Mouse (Mus musculus): ENCODE results near the gene Slc6a18. TPM values are rescaled to one million over a fixed set of nuclear protein-coding genes. Genes with fewer than 3 reads are reported as not detected.

Slc6a18 gene
- total and polyA plus RNA-seq, 3 experiments: not detected

- Histone ChIP-seq H3K36me3 (ENCODE audit: control insufficient read depth, insufficient read depth, low read length) (no peaks in the 10 kb centered on the region), H3K9ac (ENCODE audit: low read depth, low read length) (no peak overlapping the region), H3K4me3 (no peak overlapping the region), H3K27me3 (ENCODE audit: control insufficient read depth, insufficient read depth, low read length) (no peaks in the 10 kb centered on the region), H3K4me1 (ENCODE audit: control insufficient read depth, insufficient read depth, low read length) (no peaks in the 10 kb centered on the region), H3K79me2 (replicated peaks; ENCODE audit: control insufficient read depth, insufficient read depth, low read length) (no peaks in the 10 kb centered on the region), H3K27ac (no peak overlapping the region)
- DNase-seq: no peak
- TF ChIP-seq POLR2A (IDR thresholded peaks at IDR 0.05; ENCODE audit: insufficient read depth, low read depth, low read length): no peak
- TF ChIP-seq CTCF (IDR thresholded peaks at IDR 0.05): no peak
- no peak for TF ChIP-seq EP300 (IDR thresholded peaks at IDR 0.05; ENCODE audit: insufficient read depth, low read depth, low read length)
- intact Hi-C loops (cut with DNase I): no loop called here
- WGBS: 54% methylated on average over 4 of the region's 4 CpGs
These were observed 25.0 kb upstream of the Slc6a18 start for GRCm38 (mm10) chr13:73702776-73703175.

GRCm38 (mm10) chr13:73701161-73701883, 23.5 kb upstream of the Slc6a18 start:
- DNase-seq: peak in 1 of 2 experiments; percentile 35
- intact Hi-C loops (cut with DNase I): no loop called here
- Histone ChIP-seq H3K27ac (no peak overlapping the region), H3K9ac (ENCODE audit: low read depth, low read length) (no peak overlapping the region), H3K4me1 (ENCODE audit: control insufficient read depth, insufficient read depth, low read length) (no peaks in the 10 kb centered on the region), H3K79me2 (replicated peaks; ENCODE audit: control insufficient read depth, insufficient read depth, low read length) (no peaks in the 10 kb centered on the region), H3K36me3 (ENCODE audit: control insufficient read depth, insufficient read depth, low read length) (no peaks in the 10 kb centered on the region), H3K4me3 (no peak overlapping the region), H3K27me3 (ENCODE audit: control insufficient read depth, insufficient read depth, low read length) (no peaks in the 10 kb centered on the region)
- 61% methylated on average over 9 of the region's 9 CpGs for WGBS
- TF ChIP-seq POLR2A (IDR thresholded peaks at IDR 0.05; ENCODE audit: insufficient read depth, low read depth, low read length) (no peak), CTCF (IDR thresholded peaks at IDR 0.05) (no peak), EP300 (IDR thresholded peaks at IDR 0.05; ENCODE audit: insufficient read depth, low read depth, low read length) (no peak)

- no peak for DNase-seq
- Histone ChIP-seq H3K4me1 (ENCODE audit: control insufficient read depth, insufficient read depth, low read length) (no peaks in the 10 kb centered on the region), H3K36me3 (ENCODE audit: control insufficient read depth, insufficient read depth, low read length) (no peaks in the 10 kb centered on the region), H3K79me2 (replicated peaks; ENCODE audit: control insufficient read depth, insufficient read depth, low read length) (no peaks in the 10 kb centered on the region), H3K9ac (ENCODE audit: low read depth, low read length) (no peak overlapping the region), H3K27me3 (ENCODE audit: control insufficient read depth, insufficient read depth, low read length) (no peaks in the 10 kb centered on the region), H3K27ac (no peak overlapping the region), H3K4me3 (no peak overlapping the region)
- 91% methylated on average over 12 of the region's 12 CpGs for WGBS
- intact Hi-C loops (cut with DNase I): no loop called here
- TF ChIP-seq EP300 (IDR thresholded peaks at IDR 0.05; ENCODE audit: insufficient read depth, low read depth, low read length): no peak
- TF ChIP-seq POLR2A (IDR thresholded peaks at IDR 0.05; ENCODE audit: insufficient read depth, low read depth, low read length): no peak
- no peak for TF ChIP-seq CTCF (IDR thresholded peaks at IDR 0.05)
These were observed 22.7 kb upstream of the Slc6a18 start for GRCm38 (mm10) chr13:73700554-73700953.

- H3K27ac ChIP-seq: no peak overlapping the region
- intact Hi-C loops (cut with DNase I): no loop called here
- H3K36me3 ChIP-seq (ENCODE audit: control insufficient read depth, insufficient read depth, low read length): no peaks in the 10 kb centered on the region
- no peaks in the 10 kb centered on the region for H3K4me1 ChIP-seq (ENCODE audit: control insufficient read depth, insufficient read depth, low read length)
- no peak overlapping the region for H3K4me3 ChIP-seq
- H3K79me2 ChIP-seq (replicated peaks; ENCODE audit: control insufficient read depth, insufficient read depth, low read length): no peaks in the 10 kb centered on the region
- TF ChIP-seq POLR2A (IDR thresholded peaks at IDR 0.05; ENCODE audit: insufficient read depth, low read depth, low read length) (no peak), CTCF (IDR thresholded peaks at IDR 0.05) (no peak), EP300 (IDR thresholded peaks at IDR 0.05; ENCODE audit: insufficient read depth, low read depth, low read length) (no peak)
- no peak for DNase-seq
- no peaks in the 10 kb centered on the region for H3K27me3 ChIP-seq (ENCODE audit: control insufficient read depth, insufficient read depth, low read length)
- WGBS: 92% methylated on average over 6 of the region's 6 CpGs
- no peak overlapping the region for H3K9ac ChIP-seq (ENCODE audit: low read depth, low read length)
These were observed 21.9 kb upstream of the Slc6a18 start for GRCm38 (mm10) chr13:73699714-73700113.

- Histone ChIP-seq H3K4me1 (ENCODE audit: control insufficient read depth, insufficient read depth, low read length) (no peaks in the 10 kb centered on the region), H3K9ac (ENCODE audit: low read depth, low read length) (no peak overlapping the region), H3K79me2 (replicated peaks; ENCODE audit: control insufficient read depth, insufficient read depth, low read length) (no peaks in the 10 kb centered on the region), H3K4me3 (no peak overlapping the region), H3K27me3 (ENCODE audit: control insufficient read depth, insufficient read depth, low read length) (no peaks in the 10 kb centered on the region), H3K27ac (no peak overlapping the region), H3K36me3 (ENCODE audit: control insufficient read depth, insufficient read depth, low read length) (no peaks in the 10 kb centered on the region)
- TF ChIP-seq EP300 (IDR thresholded peaks at IDR 0.05; ENCODE audit: insufficient read depth, low read depth, low read length) (no peak), CTCF (IDR thresholded peaks at IDR 0.05) (no peak), POLR2A (IDR thresholded peaks at IDR 0.05; ENCODE audit: insufficient read depth, low read depth, low read length) (no peak)
- intact Hi-C loops (cut with DNase I): no loop called here
- no peak for DNase-seq
- WGBS: 54% methylated on average over 3 of the region's 3 CpGs
These were observed 18.7 kb upstream of the Slc6a18 start for GRCm38 (mm10) chr13:73696529-73696928.

GRCm38 (mm10) chr13:73694972-73695371, 17.1 kb upstream of the Slc6a18 start:
- Histone ChIP-seq H3K4me1 (ENCODE audit: control insufficient read depth, insufficient read depth, low read length) (no peaks in the 10 kb centered on the region), H3K9ac (ENCODE audit: low read depth, low read length) (no peak overlapping the region), H3K79me2 (replicated peaks; ENCODE audit: control insufficient read depth, insufficient read depth, low read length) (no peaks in the 10 kb centered on the region), H3K36me3 (ENCODE audit: control insufficient read depth, insufficient read depth, low read length) (no peaks in the 10 kb centered on the region), H3K27me3 (ENCODE audit: control insufficient read depth, insufficient read depth, low read length) (no peaks in the 10 kb centered on the region), H3K27ac (no peak overlapping the region), H3K4me3 (no peak overlapping the region)
- TF ChIP-seq POLR2A (IDR thresholded peaks at IDR 0.05; ENCODE audit: insufficient read depth, low read depth, low read length) (no peak), EP300 (IDR thresholded peaks at IDR 0.05; ENCODE audit: insufficient read depth, low read depth, low read length) (no peak), CTCF (IDR thresholded peaks at IDR 0.05) (no peak)
- intact Hi-C loops (cut with DNase I): no loop called here
- WGBS: 37% methylated on average over 1 of the region's 1 CpGs
- no peak for DNase-seq

All from heart, adult 2 months (tissue).